Mouse (Mus musculus) myocyte (in vitro differentiated cells): ENCODE data around the gene Dnase2b. TPM values are rescaled to one million over a fixed set of nuclear protein-coding genes. Genes with fewer than 3 reads are reported as not detected.

Source experiments
- H3K27me3 ChIP-seq: one replicate; pipeline ENCODE4 v1.6.1; 2011; ENCODE audit not compliant: control insufficient read depth, insufficient read depth, insufficient read length
- H3K36me3 ChIP-seq: one replicate; pipeline ENCODE4 v1.6.1; 2011; ENCODE audit not compliant: control insufficient read depth, insufficient read depth
- H3K4me2 ChIP-seq: one replicate; pipeline ENCODE4 v1.6.1; 2011; ENCODE audit warnings: low read depth, control low read depth
- H3K4me3 ChIP-seq: one replicate; pipeline ENCODE4 v1.5.1; 2011; ENCODE audit warnings: mild to moderate bottlenecking, control low read depth, moderate library complexity
- H3K79me2 ChIP-seq: one replicate; pipeline ENCODE4 v1.6.1; 2011; ENCODE audit not compliant: control insufficient read depth, insufficient read depth
- H3ac ChIP-seq: one replicate; pipeline ENCODE4 v1.6.1; 2011; ENCODE audit not compliant: control insufficient read depth, insufficient read length
- CEBPB ChIP-seq: IDR thresholded peaks from 2 replicates; pipeline ENCODE4 v1.6.1; 2011; ENCODE audit warnings: mild to moderate bottlenecking, moderate library complexity; ENCODE audit not compliant: poor library complexity, insufficient read depth, severe bottlenecking
- E2F4 ChIP-seq: IDR thresholded peaks from one replicate; pipeline ENCODE4 v1.6.1; 2011; ENCODE audit warnings: mild to moderate bottlenecking, control low read depth, moderate library complexity; ENCODE audit not compliant: insufficient read depth
- MAX ChIP-seq: IDR thresholded peaks from one replicate; pipeline ENCODE4 v1.6.1; 2011; ENCODE audit warnings: low read depth, mild to moderate bottlenecking, control low read depth
- MYOD1 ChIP-seq, 3 experiments: IDR thresholded peaks; one replicate each; pipeline ENCODE4 v1.6.1; 2011; ENCODE audit warnings: control low read depth in 2 of 3, low read depth in 2 of 3, mild to moderate bottlenecking in 2 of 3, moderate library complexity in 1 of 3; ENCODE audit not compliant: insufficient read length in 2 of 3, control insufficient read depth in 1 of 3
- MYOG ChIP-seq, 3 experiments: IDR thresholded peaks; one replicate each; pipeline ENCODE4 v1.6.1; 2011; ENCODE audit warnings: control low read depth in 2 of 3, low read depth in 2 of 3, mild to moderate bottlenecking in 2 of 3; ENCODE audit not compliant: insufficient read length in 2 of 3, control insufficient read depth in 1 of 3, insufficient read depth in 1 of 3
- POLR2A ChIP-seq: IDR thresholded peaks from one replicate; pipeline ENCODE4 v1.6.1; 2011; ENCODE audit warnings: low read depth, mild to moderate bottlenecking, control low read depth, moderate library complexity; ENCODE audit not compliant: insufficient read length
- POLR2AphosphoS2 ChIP-seq: IDR thresholded peaks from one replicate; pipeline ENCODE4 v1.6.1; 2011; ENCODE audit warnings: low read depth, control low read depth; ENCODE audit not compliant: insufficient read length
- REST ChIP-seq: IDR thresholded peaks from one replicate; pipeline ENCODE4 v1.6.1; 2011; ENCODE audit warnings: mild to moderate bottlenecking, control low read depth, moderate library complexity; ENCODE audit not compliant: insufficient read depth, insufficient read length
- SRF ChIP-seq: IDR thresholded peaks from one replicate; pipeline ENCODE4 v1.6.1; 2011; ENCODE audit warnings: low read depth; ENCODE audit not compliant: control insufficient read depth, insufficient read length
- TCF12 ChIP-seq: IDR thresholded peaks from one replicate; pipeline ENCODE4 v1.6.1; 2011; ENCODE audit warnings: mild to moderate bottlenecking, control low read depth; ENCODE audit not compliant: poor library complexity, insufficient read depth, severe bottlenecking
- TCF3 ChIP-seq: IDR thresholded peaks from one replicate; pipeline ENCODE4 v1.6.1; 2011; ENCODE audit warnings: low read depth, control low read depth; ENCODE audit not compliant: insufficient read length
- USF1 ChIP-seq: IDR thresholded peaks from one replicate; pipeline ENCODE4 v1.6.1; 2011; ENCODE audit warnings: low read depth, mild to moderate bottlenecking, control low read depth, moderate library complexity
- polyA plus RNA-seq: library from polyadenylated mRNA; unstranded; fragments of >200 nt; fragmentation: generic; extraction: Trizol; gene quantifications from one replicate; pipeline ENCODE4 v1.2.1, GENCODE M21; 2012; ENCODE audit warnings: missing spikeins

The Dnase2b gene
- polyA plus RNA-seq, 1 experiment, result not detected

DNA sequence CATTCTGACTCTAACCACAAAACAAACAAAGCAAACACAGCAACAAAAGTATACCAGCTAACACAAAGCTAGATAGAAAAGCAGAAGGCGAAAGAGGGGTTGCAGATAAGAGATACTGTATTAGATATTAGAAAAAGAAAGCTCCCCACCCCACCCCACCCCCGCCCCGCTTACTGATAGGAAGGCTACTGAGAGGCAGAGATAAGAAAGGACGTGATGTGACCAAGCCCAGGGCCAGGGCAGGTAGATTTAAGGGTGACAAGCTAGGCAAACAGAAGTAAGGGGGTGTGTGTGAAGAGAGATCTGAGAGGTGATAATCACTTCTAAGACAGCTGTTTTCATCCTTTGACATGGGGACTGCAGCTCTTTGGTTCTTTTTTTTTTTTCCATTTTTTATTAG lies 3.0 kb upstream of the Dnase2b start:
- no peak overlapping the region for H3K4me2 ChIP-seq
- no peaks in the 10 kb centered on the region for H3K27me3 ChIP-seq
- H3K79me2 ChIP-seq, result no peaks in the 10 kb centered on the region
- no peak overlapping the region for H3K4me3 ChIP-seq
- no peak for TF ChIP-seq CEBPB
- no peak for TF ChIP-seq TCF3
- H3ac ChIP-seq, result no peak overlapping the region
- H3K36me3 ChIP-seq, result no peaks in the 10 kb centered on the region

DNA sequence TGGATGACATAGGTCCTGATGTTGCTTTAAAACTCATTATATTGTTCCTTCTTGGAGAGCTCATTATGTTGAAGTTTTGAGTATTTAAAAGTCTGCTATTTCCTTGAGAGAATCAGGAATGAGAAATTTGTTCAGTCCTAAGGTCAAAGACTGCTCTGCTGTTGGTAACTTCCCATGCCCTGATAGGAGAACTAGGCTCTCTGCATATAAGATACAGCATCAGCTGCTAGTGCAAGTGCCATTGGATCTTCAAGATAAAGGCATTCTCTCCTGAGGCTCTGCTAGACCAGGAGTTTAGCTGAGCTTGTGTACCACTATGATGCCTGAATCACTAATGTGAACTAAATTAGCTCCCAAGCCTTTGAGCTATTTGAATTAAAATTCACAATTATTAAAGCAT lies 2.5 kb upstream of the Dnase2b start:
- Histone ChIP-seq H3K36me3 (no peaks in the 10 kb centered on the region), H3K4me3 (no peak overlapping the region), H3ac (no peak overlapping the region), H3K79me2 (no peaks in the 10 kb centered on the region), H3K4me2 (no peak overlapping the region), H3K27me3 (no peaks in the 10 kb centered on the region)
- TF ChIP-seq MAX (no peak), POLR2AphosphoS2 (no peak), CEBPB (no peak), TCF3 (no peak), E2F4 (no peak), POLR2A (no peak), REST (no peak), SRF (no peak), MYOD1 (IDR thresholded peaks at IDR 0.05; ENCODE audit: control insufficient read depth in 1 of 3, insufficient read length in 2 of 3, low read depth in 2 of 3) (no peak), USF1 (no peak), MYOG (IDR thresholded peaks at IDR 0.05; ENCODE audit: control insufficient read depth in 1 of 3, insufficient read depth in 1 of 3, insufficient read length in 2 of 3, low read depth in 2 of 3) (no peak), TCF12 (no peak)

DNA sequence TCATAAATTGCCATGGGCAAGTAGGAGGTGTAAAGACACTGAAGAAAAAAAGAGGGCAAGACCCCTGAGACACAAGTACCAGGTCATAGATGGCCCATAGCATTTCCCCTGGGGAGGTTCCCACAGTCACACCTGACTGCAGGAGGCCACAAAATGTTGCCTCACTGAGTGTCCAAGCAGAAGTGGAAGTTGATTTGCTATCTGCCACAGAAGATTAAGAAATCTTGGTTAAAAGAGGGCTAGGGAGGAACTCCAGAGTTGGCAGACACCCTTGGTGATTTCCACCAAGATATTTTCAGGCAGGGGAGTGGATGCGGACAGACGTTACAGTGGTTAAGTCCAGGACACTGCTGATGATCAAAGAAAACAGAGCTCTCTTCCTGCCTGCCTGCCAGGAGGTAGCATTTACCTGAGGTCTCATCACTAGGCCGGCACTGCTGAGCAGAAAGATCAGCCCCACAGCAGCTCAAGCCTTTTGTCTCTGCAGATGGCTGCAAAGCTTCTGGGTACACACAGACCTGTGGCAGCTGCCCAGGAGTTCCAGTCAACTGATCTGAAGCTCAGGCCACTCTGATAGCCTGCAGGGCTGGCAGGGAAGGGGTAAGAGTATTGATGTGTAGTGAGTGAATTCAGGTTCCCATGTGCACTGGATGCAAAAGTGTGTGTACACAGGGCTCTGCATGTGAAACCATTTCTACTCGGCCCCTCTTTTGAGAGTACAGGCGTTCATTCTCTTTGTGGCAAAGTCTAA lies 1.3 kb upstream of the Dnase2b start:
- TF ChIP-seq E2F4 (no peak), USF1 (no peak), TCF12 (no peak)
- Histone ChIP-seq H3K4me2 (no peak overlapping the region), H3K27me3 (no peaks in the 10 kb centered on the region), H3ac (no peak overlapping the region), H3K4me3 (no peak overlapping the region), H3K36me3 (no peaks in the 10 kb centered on the region), H3K79me2 (no peaks in the 10 kb centered on the region)

DNA sequence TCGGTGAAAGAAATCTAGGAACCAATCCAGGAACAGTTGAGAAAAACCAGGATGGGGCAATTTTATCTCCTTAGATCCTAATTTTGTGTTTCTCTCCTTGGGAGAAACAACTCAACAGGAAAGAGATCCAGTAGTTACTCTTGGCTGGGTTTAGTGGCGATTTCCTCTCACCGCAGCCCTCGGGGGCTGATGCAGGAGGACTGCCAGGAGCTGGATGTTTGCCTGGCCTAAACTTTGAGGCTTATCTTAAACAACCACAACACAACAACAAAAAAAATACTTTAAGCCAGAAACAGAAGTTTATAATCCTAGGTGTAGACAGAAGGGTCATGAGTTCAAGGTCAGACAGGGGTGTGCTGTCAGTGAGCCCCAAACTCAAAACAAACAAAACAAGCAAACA lies 3.6 kb downstream of the Dnase2b start:
- no peaks in the 10 kb centered on the region for H3K27me3 ChIP-seq
- H3K4me3 ChIP-seq, result no peak overlapping the region
- H3K79me2 ChIP-seq, result no peaks in the 10 kb centered on the region
- H3K36me3 ChIP-seq, result no peaks in the 10 kb centered on the region
- H3ac ChIP-seq, result no peak overlapping the region
- H3K4me2 ChIP-seq, result no peak overlapping the region
- TF ChIP-seq MYOD1 (IDR thresholded peaks at IDR 0.05; ENCODE audit: control insufficient read depth in 1 of 3, insufficient read length in 2 of 3, low read depth in 2 of 3) (no peak), CEBPB (no peak), POLR2AphosphoS2 (no peak), POLR2A (no peak), USF1 (no peak), MYOG (IDR thresholded peaks at IDR 0.05; ENCODE audit: control insufficient read depth in 1 of 3, insufficient read depth in 1 of 3, insufficient read length in 2 of 3, low read depth in 2 of 3) (no peak), TCF3 (no peak), REST (no peak), MAX (no peak), TCF12 (no peak), E2F4 (no peak), SRF (no peak)

DNA sequence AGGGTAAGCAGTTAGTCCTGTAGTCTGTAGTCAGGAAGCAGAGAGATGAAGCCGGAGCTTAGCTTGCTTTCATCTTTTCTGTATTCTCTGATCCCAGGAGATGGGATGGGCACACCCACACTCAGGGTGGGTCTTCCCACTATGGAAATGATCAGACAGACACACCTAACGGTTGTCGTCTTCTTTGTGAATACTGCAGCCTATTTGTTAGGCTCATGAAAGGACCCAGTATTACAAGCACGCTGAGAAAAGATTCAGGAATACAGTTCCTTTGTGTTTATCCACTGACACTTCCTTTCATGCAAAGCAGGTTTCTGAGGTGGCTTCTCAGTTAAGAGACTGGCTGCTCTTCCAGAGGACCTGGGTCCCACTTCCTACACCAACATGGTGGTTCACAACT lies 4.1 kb downstream of the Dnase2b start:
- Histone ChIP-seq H3K27me3 (no peaks in the 10 kb centered on the region), H3K4me3 (no peak overlapping the region)
- TF ChIP-seq REST, result no peak
- no peak for TF ChIP-seq E2F4
- no peak for TF ChIP-seq USF1
- no peak for TF ChIP-seq MAX
- no peak for TF ChIP-seq TCF12
- TF ChIP-seq POLR2A, result no peak
- TF ChIP-seq MYOG (IDR thresholded peaks at IDR 0.05; ENCODE audit: control insufficient read depth in 1 of 3, insufficient read depth in 1 of 3, insufficient read length in 2 of 3, low read depth in 2 of 3), result no peak
- no peak for TF ChIP-seq SRF
- TF ChIP-seq CEBPB, result no peak
- no peak for TF ChIP-seq MYOD1 (IDR thresholded peaks at IDR 0.05; ENCODE audit: control insufficient read depth in 1 of 3, insufficient read length in 2 of 3, low read depth in 2 of 3)
- TF ChIP-seq POLR2AphosphoS2, result no peak
- TF ChIP-seq TCF3, result no peak

More for the DNA sequence above, 4.1 kb downstream of the Dnase2b start:
- Histone ChIP-seq H3K4me2 (no peak overlapping the region), H3K79me2 (no peaks in the 10 kb centered on the region), H3ac (no peak overlapping the region), H3K36me3 (no peaks in the 10 kb centered on the region)
